Mouse (Mus musculus) CD4-positive naive resting alpha-beta T cell, adult 76 days (primary cell): ENCODE results near the gene Btbd35f2. TPM values are rescaled to one million over a fixed set of nuclear protein-coding genes. Genes with fewer than 3 reads are reported as not detected.

Source experiments
- total RNA-seq: library from RNA; stranded (reverse); gene quantifications from one replicate; pipeline ENCODE4 v1.2.4, GENCODE M21; 2023

Btbd35f2 gene
- total RNA-seq, result not detected

GRCm38 (mm10) chrX:32278094-32278493 lies at the start of gene Btbd35f2:
Btbd35f2 (plus strand) TSS chrX:32278394.

Other genes with a start within 250 kb of the Btbd35f2 start
- gene Btbd35f22, start 230.6 kb upstream of the Btbd35f2 start, total RNA-seq, result not detected